Mouse (Mus musculus): Measurements from ENCODE around the gene Vmn1r212. TPM values are rescaled to one million over a fixed set of nuclear protein-coding genes. Genes with fewer than 3 reads are reported as not detected.
"Not testable (repeated sequence)": the region's sequence is repeated elsewhere in the genome, so short reads cannot be mapped to it uniquely, and the experiment has no call there.

The Vmn1r212 gene
- polyA plus RNA-seq (2016; fragmentation: Nextera tagmentation; extraction: Ambion mirVana): not detected in 2 replicates

DNA sequence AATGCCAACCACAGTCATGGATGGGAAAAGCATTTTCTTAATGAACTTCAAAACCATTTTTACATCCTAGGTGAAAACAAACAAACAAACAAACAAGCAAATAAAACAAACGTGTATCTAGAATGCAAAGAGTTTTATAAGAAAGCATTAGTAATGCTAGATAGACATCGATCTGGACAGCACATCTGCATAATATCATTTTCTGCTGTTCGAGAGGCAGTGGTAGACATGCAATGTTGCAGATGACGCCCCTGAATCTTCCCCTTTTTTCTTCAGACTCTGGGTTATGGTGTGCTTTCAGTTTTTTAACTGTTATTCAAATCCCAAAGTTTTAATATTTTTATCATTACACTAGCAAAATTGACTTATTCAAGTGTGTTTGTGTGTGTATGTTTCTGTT, at the start of gene Vmn1r212:
Vmn1r212 (minus strand) TSS at position 101 of the 400 bp plus-strand sequence.
- 93% methylated on average over 4 of the region's 4 CpGs for WGBS
- Histone ChIP-seq H3K4me1 (no peaks in the 10 kb centered on the region), H3K9me3 (replicated peaks) (no peaks in the 10 kb centered on the region), H3K36me3 (no peaks in the 10 kb centered on the region), H3K4me3 (no peak within 1 kb of the TSS), H3K27me3 (ENCODE audit: low read depth, poor library complexity, severe bottlenecking) (no peaks in the 10 kb centered on the region), H3K27ac (replicated peaks) (no peak within 1 kb of the TSS)
- DNase-seq (ENCODE audit: low spot score): no peak

DNA sequence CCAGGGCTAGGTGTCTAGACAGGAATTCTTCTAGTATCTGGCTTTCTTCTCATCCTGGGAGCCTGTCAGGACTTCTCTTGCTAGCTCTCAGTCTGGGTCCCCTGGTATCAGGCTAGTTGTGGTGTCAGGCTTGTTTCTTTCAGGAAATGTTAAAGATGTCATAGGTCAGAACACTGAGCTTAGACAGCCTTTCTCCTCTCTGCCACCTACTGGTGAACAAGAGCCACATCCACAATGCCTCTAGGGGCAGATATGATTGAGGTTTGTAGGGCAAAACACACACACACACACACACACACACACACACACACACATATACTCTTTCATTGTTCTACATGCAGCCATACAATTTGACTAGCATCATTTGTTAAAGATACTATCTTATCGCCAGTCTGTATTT, 4.7 kb downstream of the Vmn1r212 start:
- Histone ChIP-seq H3K27ac (replicated peaks) (no peak overlapping the region), H3K4me1 (no peaks in the 10 kb centered on the region), H3K36me3 (no peaks in the 10 kb centered on the region), H3K27me3 (ENCODE audit: low read depth, poor library complexity, severe bottlenecking) (no peaks in the 10 kb centered on the region), H3K4me3 (no peak overlapping the region), H3K9me3 (replicated peaks) (no peaks in the 10 kb centered on the region)
- no peak for DNase-seq (ENCODE audit: low spot score)
- 88% methylated on average over 1 of the region's 1 CpGs for WGBS

DNA sequence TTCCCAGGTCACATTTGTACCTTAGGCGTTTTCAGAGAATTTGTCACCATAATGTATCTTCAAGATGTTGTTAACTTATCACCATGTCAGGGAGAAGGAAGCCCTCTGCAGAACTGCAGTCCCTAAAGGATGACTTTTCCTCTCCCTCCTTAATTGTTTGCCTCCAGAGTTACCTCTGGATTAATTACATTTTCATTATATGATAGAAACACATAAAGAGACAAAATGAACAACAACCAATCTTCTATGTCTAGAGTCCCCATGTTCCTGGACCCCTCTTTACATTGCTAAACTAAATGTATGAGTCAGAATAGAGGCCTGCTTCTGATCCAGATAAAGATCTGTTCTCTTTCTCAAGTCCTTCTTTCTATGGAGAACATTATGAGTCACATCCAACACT, 26.5 kb downstream of the Vmn1r212 start, which contains the start of gene Vmn1r211:
Vmn1r211 (minus strand) TSS at position 101 of the 400 bp plus-strand sequence.
- WGBS: 78% methylated on average over 1 of the region's 1 CpGs
- no peaks in the 10 kb centered on the region for H3K9me3 ChIP-seq (replicated peaks)
- H3K27me3 ChIP-seq (ENCODE audit: low read depth, poor library complexity, severe bottlenecking): no peaks in the 10 kb centered on the region
- H3K27ac ChIP-seq (replicated peaks): no peak within 1 kb of the TSS
- no peak within 1 kb of the TSS for H3K4me3 ChIP-seq
- H3K4me1 ChIP-seq: no peaks in the 10 kb centered on the region
- no peaks in the 10 kb centered on the region for H3K36me3 ChIP-seq
- no peak for DNase-seq (ENCODE audit: low spot score)

DNA sequence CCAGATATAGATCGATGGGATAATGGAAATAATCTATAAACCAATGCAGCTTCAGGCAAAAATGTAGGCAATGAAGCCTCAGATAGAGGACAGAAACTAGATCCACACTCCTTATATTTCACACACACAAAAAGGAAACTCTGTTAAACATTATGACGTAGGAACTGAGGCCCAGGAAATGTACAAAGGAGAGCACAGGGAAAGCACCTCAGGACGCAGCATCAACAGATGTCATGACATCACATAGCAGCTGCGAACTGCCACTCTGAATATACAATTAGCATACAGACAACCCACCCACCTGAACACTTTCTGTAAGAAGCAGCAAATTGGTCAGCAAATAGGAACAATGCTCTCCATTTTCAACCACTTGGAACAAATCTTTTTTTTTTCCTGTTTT, 29.2 kb downstream of the Vmn1r212 start:
- no peaks in the 10 kb centered on the region for H3K27me3 ChIP-seq (ENCODE audit: low read depth, poor library complexity, severe bottlenecking)
- H3K4me3 ChIP-seq: no peak overlapping the region
- H3K4me1 ChIP-seq: no peaks in the 10 kb centered on the region
- 85% methylated on average over 4 of the region's 4 CpGs for WGBS
- H3K27ac ChIP-seq (replicated peaks): no peak overlapping the region
- no peak for DNase-seq (ENCODE audit: low spot score)
- H3K9me3 ChIP-seq (replicated peaks): no peaks in the 10 kb centered on the region
- H3K36me3 ChIP-seq: no peaks in the 10 kb centered on the region

DNA sequence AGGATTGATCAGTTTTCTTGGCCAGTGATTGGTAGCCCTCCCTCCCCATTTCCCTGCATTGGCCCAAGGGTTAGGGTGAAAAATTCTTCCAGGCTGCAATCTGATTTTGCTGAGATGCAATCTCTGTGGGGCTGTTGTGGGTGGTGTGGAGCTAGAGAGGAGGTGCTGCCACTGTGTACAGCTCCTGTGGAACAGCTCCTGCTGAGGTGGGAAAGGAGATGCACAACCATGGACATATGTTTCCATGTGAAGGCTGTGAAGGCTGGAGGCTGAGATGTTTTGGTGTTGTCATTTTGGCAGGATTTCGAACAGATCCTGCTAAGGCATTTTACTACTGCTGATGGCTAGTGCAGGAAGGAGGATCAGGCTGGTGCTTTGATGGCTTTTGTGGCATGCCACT, 37.2 kb downstream of the Vmn1r212 start:
- Histone ChIP-seq H3K4me1 (no peaks in the 10 kb centered on the region), H3K27me3 (ENCODE audit: low read depth, poor library complexity, severe bottlenecking) (no peaks in the 10 kb centered on the region), H3K27ac (replicated peaks) (no peak overlapping the region), H3K9me3 (replicated peaks) (no peaks in the 10 kb centered on the region), H3K36me3 (no peaks in the 10 kb centered on the region), H3K4me3 (no peak overlapping the region)
- 74% methylated on average over 1 of the region's 1 CpGs for WGBS
- no peak for DNase-seq (ENCODE audit: low spot score)

DNA sequence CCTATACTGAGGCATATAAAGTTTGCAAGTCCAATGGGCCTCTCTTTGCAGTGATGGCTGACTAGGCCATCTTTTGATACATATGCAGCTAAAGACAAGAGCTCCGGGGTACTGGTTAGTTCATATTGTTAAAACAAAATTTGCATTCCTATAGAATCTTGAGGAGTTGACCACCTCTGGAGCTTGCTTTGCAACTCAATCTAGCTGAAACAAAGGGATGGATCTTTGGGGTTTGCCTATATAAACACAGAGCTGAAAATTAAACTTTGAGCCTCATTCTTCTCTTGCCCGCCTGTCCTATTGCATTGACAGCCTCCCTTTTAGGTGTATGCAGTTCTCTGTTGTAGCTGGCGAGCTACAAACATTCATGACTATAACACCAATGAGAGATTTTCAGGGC, 39.7 kb downstream of the Vmn1r212 start:
- H3K27me3 ChIP-seq (ENCODE audit: low read depth, poor library complexity, severe bottlenecking); H3K36me3 ChIP-seq; H3K27ac ChIP-seq (replicated peaks); H3K4me3 ChIP-seq; H3K4me1 ChIP-seq; DNase-seq (ENCODE audit: low spot score); H3K9me3 ChIP-seq (replicated peaks): not testable (repeated sequence)
- WGBS: 48% methylated on average over 3 of the region's 3 CpGs

Other genes starting within 250 kb of the Vmn1r212 start
- not detected in 2 replicates for gene Vmn1r207-ps, start 154.6 kb downstream of the Vmn1r212 start, polyA plus RNA-seq (2016; fragmentation: Nextera tagmentation; extraction: Ambion mirVana)
- not detected in 2 replicates for gene Vmn1r208, start 106.8 kb downstream of the Vmn1r212 start, polyA plus RNA-seq (2016; fragmentation: Nextera tagmentation; extraction: Ambion mirVana)
- gene Vmn1r209, start 74.5 kb downstream of the Vmn1r212 start, polyA plus RNA-seq (2016; fragmentation: Nextera tagmentation; extraction: Ambion mirVana): not detected in 2 replicates
- not detected in 2 replicates for gene Vmn1r210, start 52.9 kb downstream of the Vmn1r212 start, polyA plus RNA-seq (2016; fragmentation: Nextera tagmentation; extraction: Ambion mirVana)
- not detected in 2 replicates for gene Vmn1r211, start 26.6 kb downstream of the Vmn1r212 start, polyA plus RNA-seq (2016; fragmentation: Nextera tagmentation; extraction: Ambion mirVana)
- gene Vmn1r213, start 123.5 kb upstream of the Vmn1r212 start, polyA plus RNA-seq (2016; fragmentation: Nextera tagmentation; extraction: Ambion mirVana): not detected in 2 replicates
- gene Vmn1r214, start 146.2 kb upstream of the Vmn1r212 start, polyA plus RNA-seq (2016; fragmentation: Nextera tagmentation; extraction: Ambion mirVana): not detected in 2 replicates
- gene Vmn1r215, start 183.8 kb upstream of the Vmn1r212 start, polyA plus RNA-seq (2016; fragmentation: Nextera tagmentation; extraction: Ambion mirVana): not detected in 2 replicates
- gene Vmn1r217, start 234.0 kb upstream of the Vmn1r212 start, polyA plus RNA-seq (2016; fragmentation: Nextera tagmentation; extraction: Ambion mirVana): not detected in 2 replicates
- gene Vmn1r218, start 248.9 kb upstream of the Vmn1r212 start, polyA plus RNA-seq (2016; fragmentation: Nextera tagmentation; extraction: Ambion mirVana): not detected in 2 replicates